Mouse (Mus musculus): ENCODE measurements at regions not wholly inside any gene's neighbourhood (a gene's known extent, or its start where the extent isn't known, plus 50 kb on each side); places are given as distances from the start of the nearest gene placed in this dataset.

DNA sequence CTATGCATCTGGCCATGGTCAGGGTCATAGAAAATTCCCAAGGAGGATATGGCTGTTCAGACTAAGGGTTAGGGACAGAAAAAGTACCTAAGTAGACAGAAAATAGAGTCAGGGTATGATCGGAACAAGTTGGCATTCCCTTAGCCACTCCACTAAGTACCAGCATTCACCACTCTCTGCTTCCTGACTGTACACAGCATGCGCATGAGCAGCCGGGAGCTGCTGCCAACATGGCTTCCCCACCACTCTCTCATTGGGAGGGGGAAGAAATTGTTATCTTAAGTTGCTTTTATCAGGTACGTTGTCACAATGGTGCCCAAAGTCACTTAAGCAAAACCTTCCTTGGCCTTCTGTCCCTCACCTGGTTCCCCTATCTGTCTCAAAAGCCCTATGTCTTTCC lies 282.0 kb upstream of the Hs6st1 start:
- TF ChIP-seq EP300 (IDR thresholded peaks at IDR 0.05) (no peak), CTCF (IDR thresholded peaks at IDR 0.05) (no peak)
